Mouse (Mus musculus): ENCODE measurements at regions not wholly inside any gene's neighbourhood (a gene's known extent, or its start where the extent isn't known, plus 50 kb on each side); places are given as distances from the start of the nearest gene placed in this dataset.

DNA sequence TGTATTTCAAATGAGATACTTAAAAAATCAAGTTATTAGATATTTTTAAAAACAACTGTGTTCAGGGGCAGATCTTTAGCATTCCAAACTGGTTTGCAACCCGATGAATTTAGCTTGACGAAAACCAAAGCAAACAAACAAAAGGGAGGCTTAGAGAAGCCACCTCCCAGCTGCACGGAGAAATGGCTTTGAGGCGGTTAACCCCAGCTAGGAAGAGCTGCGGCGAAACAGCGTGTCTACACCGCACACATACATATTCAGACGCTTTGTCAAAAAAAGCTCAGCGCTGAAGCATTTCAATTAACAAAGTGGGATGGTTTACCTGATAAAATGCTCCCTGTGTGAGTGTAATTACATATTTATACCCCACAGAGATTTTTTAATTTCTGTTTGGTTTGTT, 123.0 kb upstream of the Ap5m1 start:
- DNase-seq = no peak

- peak; percentile 33 for DNase-seq
Measured at GRCm38 (mm10) chr14:48930886-48931285, 135.0 kb upstream of the Ap5m1 start.

GRCm38 (mm10) chr14:48925870-48926269, 140.0 kb upstream of the Ap5m1 start:
- DNase-seq = no peak

- DNase-seq = peak; percentile 84
Measured at GRCm38 (mm10) chr14:48909420-48909819, 156.5 kb upstream of the Ap5m1 start.

DNA sequence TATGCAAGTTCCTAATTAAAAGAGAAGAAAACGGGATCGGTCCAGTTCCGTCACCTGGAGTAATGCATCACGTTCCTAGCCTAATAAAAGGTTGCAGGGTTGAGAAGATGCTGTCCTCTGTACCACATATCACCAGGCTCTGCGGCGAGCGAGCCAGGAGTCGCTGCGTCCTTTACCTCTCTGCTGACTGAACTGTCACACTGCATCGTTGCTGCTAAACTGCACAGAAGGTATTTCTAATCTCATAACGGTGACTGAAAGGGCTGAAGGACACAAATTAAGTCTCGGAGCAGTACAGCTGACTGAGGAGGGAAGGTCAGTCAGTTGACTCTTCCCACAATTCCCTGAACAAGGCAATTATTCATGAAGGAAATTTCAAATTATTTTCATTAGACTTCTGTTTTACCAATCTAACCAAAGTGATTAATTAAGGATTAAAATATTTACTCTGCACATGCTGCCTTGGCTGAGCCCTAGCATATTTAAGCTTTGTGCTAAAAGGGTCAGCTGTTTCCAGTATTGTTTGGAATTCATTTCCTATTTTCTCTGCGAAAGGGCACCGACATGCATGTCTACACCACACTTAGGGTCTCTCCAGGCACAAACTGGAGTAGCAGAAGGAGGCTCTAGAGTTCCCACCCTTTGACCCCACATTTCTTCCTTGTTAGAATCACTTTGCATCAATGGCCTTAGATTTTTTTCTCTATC, 157.8 kb upstream of the Ap5m1 start:
- DNase-seq = peak; percentile 79

DNA sequence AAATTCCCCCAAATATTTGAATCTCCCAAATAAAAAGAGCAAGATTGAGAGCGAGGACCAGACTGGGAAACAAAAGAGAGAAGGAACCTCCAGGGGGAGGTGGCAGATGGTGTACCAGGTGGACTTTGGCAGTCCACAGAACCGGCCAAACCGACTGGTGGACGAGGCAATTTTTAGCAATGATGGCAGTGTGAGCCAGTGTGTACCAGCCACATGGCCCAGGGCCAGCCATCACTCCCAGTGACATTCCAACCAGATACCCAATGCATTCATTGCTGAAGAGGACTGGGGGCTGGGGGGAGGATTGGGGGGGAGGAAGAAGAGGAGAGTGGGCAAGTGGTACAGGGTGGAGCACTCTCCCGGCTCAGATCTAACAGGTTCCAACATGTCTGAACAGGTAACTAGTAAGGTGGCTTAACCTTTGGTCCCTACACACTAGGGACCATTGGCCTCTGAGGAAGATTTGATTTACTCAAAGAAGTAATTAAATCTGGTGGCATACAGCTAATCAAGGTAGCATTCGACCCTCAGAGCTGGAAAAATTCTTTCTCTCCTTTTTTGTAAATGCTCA, 158.4 kb upstream of the Ap5m1 start:
- peak; percentile 98 for DNase-seq

GRCm38 (mm10) chr14:48906956-48907355, 158.9 kb upstream of the Ap5m1 start:
- DNase-seq = peak; percentile 64

GRCm38 (mm10) chr14:48904576-48904975, 161.3 kb upstream of the Ap5m1 start:
- DNase-seq = no peak

DNA sequence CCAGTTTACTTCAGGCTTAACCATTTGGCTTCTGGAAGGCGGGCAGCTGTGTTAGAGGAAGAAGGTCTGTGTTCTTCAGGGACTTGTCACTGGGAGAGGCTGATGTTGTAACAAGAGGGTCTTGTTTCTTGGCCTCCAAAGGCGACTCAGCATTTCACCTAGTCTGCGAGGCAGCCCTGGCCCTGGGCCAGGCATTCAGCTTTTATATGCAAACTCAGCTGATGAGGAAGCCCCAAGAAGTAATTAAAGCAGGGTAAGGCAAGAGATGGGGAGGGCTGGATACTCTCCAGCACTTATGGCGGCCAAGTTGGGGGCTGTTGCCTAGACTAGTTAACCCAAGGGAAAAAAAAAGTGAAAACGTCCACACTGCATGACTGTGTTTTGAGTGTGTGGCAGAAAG, 162.4 kb upstream of the Ap5m1 start:
- DNase-seq = no peak

DNA sequence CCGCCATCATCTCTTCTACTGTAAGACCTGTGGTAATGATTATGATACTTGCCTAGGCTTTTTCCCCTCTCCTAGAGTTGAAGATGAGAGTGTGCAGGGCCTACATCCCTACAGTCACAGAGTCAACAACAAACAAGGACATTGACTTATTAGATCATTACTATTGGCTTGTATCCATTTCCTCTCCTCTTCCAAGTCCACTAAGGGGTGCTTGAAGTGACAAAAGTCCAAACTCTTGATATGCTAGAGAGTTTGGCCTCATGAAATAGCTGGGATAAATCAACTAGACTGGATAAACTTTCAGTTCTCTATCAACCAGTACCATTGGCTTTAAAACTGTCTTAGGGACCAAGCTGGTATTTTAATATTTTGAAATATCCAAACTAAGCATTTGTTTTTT, 165.7 kb upstream of the Ap5m1 start:
- no peak for DNase-seq

GRCm38 (mm10) chr14:48897140-48897539, 168.8 kb upstream of the Ap5m1 start:
- no peak for DNase-seq

GRCm38 (mm10) chr14:48896235-48896634, 169.7 kb upstream of the Ap5m1 start:
- DNase-seq = no peak

DNA sequence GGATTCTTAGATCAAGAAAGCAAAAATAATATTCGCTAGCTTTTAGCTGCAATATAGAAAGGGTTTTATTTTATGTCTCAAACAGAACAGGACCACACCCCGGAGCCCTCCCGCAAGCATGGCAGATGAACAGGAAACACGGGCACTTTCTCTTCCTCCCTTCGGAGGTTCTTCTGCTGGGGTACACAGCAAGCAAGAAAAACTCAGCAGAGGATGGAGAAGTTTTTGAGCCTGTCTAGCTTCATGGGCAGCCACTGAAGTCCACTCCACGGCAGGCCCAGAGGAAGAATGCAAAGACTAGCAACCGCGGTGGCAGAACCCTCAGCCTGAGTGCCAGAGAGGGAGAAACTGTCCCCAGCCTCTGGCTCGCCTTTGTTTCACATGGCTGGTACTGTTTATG, 174.7 kb upstream of the Ap5m1 start:
- no peak for DNase-seq

DNA sequence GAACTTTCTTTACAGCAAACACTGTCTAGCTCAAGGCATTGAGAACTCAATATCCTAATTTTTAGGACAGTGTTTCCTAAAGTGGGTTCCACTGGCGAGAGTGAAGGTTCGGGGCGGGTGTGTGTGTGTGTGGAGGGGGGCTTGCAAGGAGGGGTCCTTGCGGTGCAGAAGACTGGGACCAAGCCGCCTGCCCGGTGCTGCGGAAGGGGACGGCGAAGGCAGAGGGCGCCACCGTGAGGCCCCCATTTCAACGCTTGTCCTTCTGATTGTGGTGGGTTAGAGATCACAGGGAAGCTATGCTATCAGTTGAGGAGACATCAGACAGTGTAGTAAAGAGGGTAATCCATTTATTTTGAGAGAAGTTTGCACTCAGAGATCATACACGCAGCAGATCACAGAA, 176.9 kb upstream of the Ap5m1 start:
- DNase-seq = no peak

DNA sequence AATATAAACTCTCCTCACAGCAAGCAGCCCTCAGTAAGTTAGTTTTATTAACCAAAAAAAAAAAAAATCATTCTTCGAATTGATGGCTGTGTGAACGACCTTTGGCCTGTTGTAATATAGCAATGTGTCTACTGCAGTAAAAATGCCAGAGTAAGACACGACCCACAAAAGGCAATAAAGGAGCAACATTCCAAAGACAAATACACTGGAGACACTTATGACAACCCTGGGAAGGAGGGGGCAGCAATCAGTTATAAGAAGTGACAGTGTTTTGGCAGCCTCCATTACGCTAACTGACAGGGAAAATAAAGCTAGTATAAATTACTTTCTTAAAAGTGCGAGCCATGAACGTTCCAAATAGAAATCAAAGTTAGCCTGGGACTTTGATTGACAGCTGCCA, 185.9 kb upstream of the Ap5m1 start:
- DNase-seq = no peak

- DNase-seq = no peak
Measured at GRCm38 (mm10) chr14:48877998-48878657, 187.8 kb upstream of the Ap5m1 start.

DNA sequence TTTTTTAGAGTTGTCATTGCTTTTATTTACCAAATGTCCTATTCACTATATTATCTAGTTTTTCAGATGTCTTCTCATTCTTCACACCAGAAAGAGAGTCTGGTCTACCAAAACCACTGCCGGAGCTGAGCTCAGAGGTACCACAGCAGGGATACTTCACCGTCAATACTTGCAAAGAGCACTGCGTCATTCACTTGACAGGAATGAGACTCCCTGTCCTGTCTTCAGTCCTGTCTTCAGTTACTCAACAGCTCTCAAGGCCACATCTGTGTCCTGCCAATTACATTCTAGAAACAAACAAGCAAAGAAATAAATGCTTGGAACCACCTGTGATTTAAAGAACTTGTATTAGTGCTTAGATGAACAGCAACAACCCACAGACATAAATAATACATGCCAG, 194.6 kb upstream of the Ap5m1 start:
- no peak for DNase-seq

- DNase-seq = no peak
Measured at GRCm38 (mm10) chr14:48869956-48870355, 195.9 kb upstream of the Ap5m1 start.

- no peak for DNase-seq
Measured at GRCm38 (mm10) chr14:48855453-48855852, 181.8 kb upstream of the Otx2 start.

DNA sequence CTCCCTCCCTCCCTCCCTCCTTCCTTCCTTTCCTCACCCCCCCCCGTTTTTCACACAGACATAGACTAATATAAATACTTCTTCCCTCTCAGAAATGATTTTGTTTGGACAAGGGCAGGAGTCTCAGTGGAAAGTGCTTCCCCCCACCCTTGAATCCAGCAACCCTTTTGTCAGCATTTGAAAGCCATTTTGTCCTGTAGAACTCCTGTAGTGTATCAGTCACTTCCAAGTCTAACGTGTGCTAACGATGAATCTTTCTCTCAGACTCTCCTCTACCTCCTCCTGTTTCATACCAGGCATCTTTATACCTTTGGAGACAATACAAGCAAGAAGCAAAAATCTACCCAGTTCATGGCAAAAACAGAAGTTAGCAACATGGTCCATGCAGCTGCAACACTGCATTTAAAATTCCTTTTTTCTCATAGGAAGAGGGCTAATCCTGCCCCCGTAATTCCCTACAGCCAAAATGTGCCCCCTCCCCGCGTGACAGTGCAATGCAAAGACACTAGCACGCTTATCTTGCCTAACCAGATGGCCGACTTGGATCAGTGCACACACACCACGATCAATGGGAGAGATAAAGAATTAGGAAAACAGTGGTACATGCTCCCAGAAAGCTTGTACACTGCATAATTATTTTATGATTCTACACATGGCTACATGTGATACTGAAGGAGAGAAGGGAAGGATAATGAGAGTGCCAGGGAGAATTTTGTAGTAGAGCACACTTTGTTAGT, 180.7 kb upstream of the Otx2 start:
- DNase-seq = no peak

DNA sequence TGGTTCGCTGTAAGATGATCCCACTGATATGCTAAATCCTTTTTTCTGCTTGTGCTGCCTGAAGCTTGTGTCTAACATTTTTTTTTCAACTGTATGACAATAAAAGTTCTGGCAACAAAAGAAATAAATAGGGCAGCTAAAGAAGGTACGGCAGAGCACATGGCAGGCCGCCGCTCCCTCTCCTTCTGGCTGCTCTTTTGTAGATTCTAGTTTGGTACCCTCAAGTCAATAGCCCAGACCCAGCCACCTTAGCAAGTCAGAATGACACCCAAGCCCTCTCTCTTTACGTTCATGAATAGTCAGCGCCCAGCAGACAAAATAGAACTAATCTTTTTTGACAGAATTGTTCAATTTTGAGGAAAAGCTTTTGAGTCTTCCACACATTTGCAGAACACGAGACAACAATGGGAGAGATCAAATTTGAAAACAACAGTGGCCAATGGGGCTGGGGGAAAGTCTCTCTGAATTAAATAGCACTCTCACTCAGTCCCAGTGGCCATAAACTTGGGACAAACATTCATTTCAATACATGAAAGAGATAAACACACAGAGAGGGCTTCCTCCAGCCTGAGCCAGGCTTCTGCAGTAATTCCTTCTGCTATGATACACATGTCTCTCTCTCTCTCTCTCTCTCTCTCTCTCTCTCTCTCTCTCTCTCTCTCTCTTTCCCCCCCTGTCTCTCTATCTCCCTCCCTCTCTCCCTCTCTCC, 180.0 kb upstream of the Otx2 start:
- DNase-seq = no peak

- DNase-seq = no peak
Measured at GRCm38 (mm10) chr14:48852787-48853186, 179.2 kb upstream of the Otx2 start.

DNA sequence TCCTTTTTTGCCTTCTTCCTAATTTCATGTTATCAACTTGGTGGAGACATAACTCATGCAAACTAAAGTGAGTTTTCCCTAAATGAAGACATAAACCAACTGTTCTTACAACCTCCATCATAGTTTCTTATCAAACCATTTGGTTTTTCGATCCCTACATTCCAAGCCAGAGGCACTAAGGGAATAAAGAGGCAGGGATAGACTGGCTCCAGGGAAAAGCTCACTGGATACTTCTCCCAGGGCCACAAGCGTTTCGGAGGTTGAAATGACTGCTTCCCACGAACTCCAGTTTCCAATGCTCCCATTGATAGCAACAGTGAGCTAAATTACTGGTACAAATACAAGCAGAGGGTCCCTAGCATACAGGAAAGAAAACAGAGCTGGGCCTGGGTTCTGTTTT, 178.4 kb upstream of the Otx2 start:
- DNase-seq = no peak
